Mouse (Mus musculus): ENCODE data around the gene Golga1. TPM values are rescaled to one million over a fixed set of nuclear protein-coding genes. Genes with fewer than 3 reads are reported as not detected.

Golga1 gene
- polyA plus RNA-seq, 1 experiment: 21.3 TPM

DNA sequence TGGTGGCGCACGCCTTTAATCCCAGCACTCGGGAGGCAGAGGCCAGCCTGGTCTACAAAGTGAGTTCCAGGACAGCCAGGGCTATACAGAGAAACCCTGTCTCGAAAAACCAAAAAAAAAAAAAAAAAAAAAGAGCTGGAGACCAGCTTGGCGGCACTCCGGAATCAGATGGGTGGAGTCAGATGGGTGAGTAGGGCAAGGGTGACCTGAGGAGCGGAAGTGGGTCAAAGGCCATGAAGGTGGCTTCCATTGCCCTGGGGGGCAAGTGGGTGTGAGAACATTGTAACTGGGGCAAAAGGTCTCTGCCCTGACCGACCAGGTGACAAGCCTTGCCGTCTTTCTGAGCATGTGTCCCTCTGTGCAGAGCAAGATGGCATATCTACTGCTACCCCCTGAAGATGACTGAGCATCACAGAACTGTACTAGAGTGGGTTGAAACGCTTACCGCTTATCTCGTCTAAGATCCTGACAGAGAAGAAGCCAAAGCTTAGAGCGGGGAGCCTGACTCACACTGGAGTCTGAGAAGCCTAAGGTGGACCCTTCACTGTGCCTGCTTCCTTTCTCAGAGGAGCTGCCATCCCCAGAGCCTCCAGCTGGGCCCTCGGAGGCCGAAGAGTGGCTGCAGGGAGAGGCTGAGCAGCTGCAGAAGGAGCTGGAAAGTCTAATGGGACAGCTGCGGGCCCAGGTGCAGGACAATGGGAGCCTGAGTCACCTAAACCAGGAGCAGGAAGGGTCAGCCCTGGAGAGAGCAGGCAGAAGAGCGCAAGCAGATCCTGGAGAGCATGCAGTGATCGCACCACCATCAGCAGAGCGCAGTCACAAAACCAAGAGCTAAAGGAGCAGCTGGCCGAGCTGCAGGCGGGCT, 89.2 kb downstream of the Golga1 start:
- H3K36me3 ChIP-seq (ENCODE audit: control insufficient read depth, insufficient read depth, low read length, poor library complexity, severe bottlenecking): no peaks in the 10 kb centered on the region
- 0 out of 2 replicates have a peak overlapping the region, but pooled peaks have one; percentile 0 for H3K9ac ChIP-seq (ENCODE audit: low read depth, poor library complexity, severe bottlenecking)
- no peaks in the 10 kb centered on the region for H3K9me3 ChIP-seq (replicated peaks; ENCODE audit: control insufficient read depth, insufficient read depth, low read length, poor library complexity, severe bottlenecking)
- no peak overlapping the region for H3K27ac ChIP-seq (ENCODE audit: insufficient read depth, low read length)
- H3K27me3 ChIP-seq (ENCODE audit: control insufficient read depth, insufficient read depth, low read length, poor library complexity, severe bottlenecking): no peaks in the 10 kb centered on the region
- H3K4me3 ChIP-seq (ENCODE audit: low read depth, low read length): peak overlapping the region; percentile 22
- H3K4me1 ChIP-seq (ENCODE audit: control insufficient read depth, insufficient read depth, low read length): peaks cover 7% of the 10 kb centered on the region
- TF ChIP-seq EP300 (IDR thresholded peaks at IDR 0.05; ENCODE audit: insufficient read depth, low read depth, low read length): no peak
- no peak for TF ChIP-seq CTCF (IDR thresholded peaks at IDR 0.05; ENCODE audit: low read depth, low read length)
- TF ChIP-seq POLR2A (IDR thresholded peaks at IDR 0.05; ENCODE audit: insufficient read depth, low read length): no peak

DNA sequence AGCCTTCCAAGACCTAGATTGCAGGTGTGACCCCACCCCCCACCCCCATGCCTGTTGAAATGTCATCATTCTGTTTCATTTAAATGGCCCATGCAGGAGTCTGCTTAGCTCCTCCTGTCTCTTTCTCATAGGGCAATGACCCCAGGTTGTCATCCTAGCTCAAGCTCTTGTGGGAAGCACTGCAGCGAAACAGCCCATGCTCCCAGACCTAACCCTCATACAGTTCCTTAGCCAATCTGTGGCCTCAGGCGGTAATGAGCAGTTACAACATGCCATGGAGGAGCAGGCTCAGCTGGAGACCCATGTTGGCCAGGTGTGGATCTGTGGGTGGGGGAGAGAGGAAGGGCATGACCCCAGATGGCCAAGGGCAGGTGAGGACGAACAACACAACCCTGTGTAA, 90.2 kb downstream of the Golga1 start:
- Histone ChIP-seq H3K27me3 (ENCODE audit: control insufficient read depth, insufficient read depth, low read length, poor library complexity, severe bottlenecking) (no peaks in the 10 kb centered on the region), H3K9ac (ENCODE audit: low read depth, poor library complexity, severe bottlenecking) (no peak overlapping the region), H3K36me3 (ENCODE audit: control insufficient read depth, insufficient read depth, low read length, poor library complexity, severe bottlenecking) (no peaks in the 10 kb centered on the region), H3K27ac (ENCODE audit: insufficient read depth, low read length) (no peak overlapping the region), H3K4me3 (ENCODE audit: low read depth, low read length) (peak overlapping the region; percentile 10), H3K9me3 (replicated peaks; ENCODE audit: control insufficient read depth, insufficient read depth, low read length, poor library complexity, severe bottlenecking) (no peaks in the 10 kb centered on the region), H3K4me1 (ENCODE audit: control insufficient read depth, insufficient read depth, low read length) (peaks cover 7% of the 10 kb centered on the region)
- 0 out of 2 replicates have a peak, but pooled peaks have one; percentile 22 for TF ChIP-seq EP300 (IDR thresholded peaks at IDR 0.05; ENCODE audit: insufficient read depth, low read depth, low read length)
- no peak for TF ChIP-seq POLR2A (IDR thresholded peaks at IDR 0.05; ENCODE audit: insufficient read depth, low read length)

GRCm38 (mm10) chr2:38974171-38974570, 91.2 kb downstream of the Golga1 start:
- H3K9ac ChIP-seq (ENCODE audit: low read depth, poor library complexity, severe bottlenecking): no peak overlapping the region
- H3K27ac ChIP-seq (ENCODE audit: insufficient read depth, low read length): no peak overlapping the region
- TF ChIP-seq EP300 (IDR thresholded peaks at IDR 0.05; ENCODE audit: insufficient read depth, low read depth, low read length) (no peak), CTCF (IDR thresholded peaks at IDR 0.05; ENCODE audit: low read depth, low read length) (no peak), POLR2A (IDR thresholded peaks at IDR 0.05; ENCODE audit: insufficient read depth, low read length) (no peak)

DNA sequence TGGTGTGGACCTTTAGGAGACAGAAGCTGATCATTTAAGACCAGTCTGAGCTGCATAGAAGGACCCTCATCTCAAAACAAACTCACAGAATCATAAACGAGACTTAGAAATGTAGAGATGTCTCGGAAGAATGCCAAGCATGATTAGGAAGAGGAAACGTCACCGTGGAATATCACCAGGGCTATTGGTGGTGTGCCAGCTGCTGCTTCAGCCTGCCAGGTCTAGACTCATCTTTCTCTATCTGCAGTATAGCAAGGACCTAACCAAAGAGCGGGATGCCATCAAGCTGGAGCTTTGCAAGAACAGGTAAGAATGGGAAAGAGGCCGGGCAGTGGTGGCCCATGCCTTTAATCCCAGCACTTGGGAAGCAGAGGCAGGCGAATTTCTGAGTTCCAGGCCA, 91.6 kb downstream of the Golga1 start:
- no peaks in the 10 kb centered on the region for H3K36me3 ChIP-seq (ENCODE audit: control insufficient read depth, insufficient read depth, low read length, poor library complexity, severe bottlenecking)
- TF ChIP-seq CTCF (IDR thresholded peaks at IDR 0.05; ENCODE audit: low read depth, low read length): no peak
- no peak for TF ChIP-seq EP300 (IDR thresholded peaks at IDR 0.05; ENCODE audit: insufficient read depth, low read depth, low read length)
- no peak for TF ChIP-seq POLR2A (IDR thresholded peaks at IDR 0.05; ENCODE audit: insufficient read depth, low read length)
- H3K4me3 ChIP-seq (ENCODE audit: low read depth, low read length): no peak overlapping the region
- no peak overlapping the region for H3K27ac ChIP-seq (ENCODE audit: insufficient read depth, low read length)
- peaks cover 7% of the 10 kb centered on the region for H3K4me1 ChIP-seq (ENCODE audit: control insufficient read depth, insufficient read depth, low read length)
- no peak overlapping the region for H3K9ac ChIP-seq (ENCODE audit: low read depth, poor library complexity, severe bottlenecking)
- no peaks in the 10 kb centered on the region for H3K9me3 ChIP-seq (replicated peaks; ENCODE audit: control insufficient read depth, insufficient read depth, low read length, poor library complexity, severe bottlenecking)
- no peaks in the 10 kb centered on the region for H3K27me3 ChIP-seq (ENCODE audit: control insufficient read depth, insufficient read depth, low read length, poor library complexity, severe bottlenecking)

More at GRCm38 (mm10) chr2:38974171-38974570, 91.2 kb downstream of the Golga1 start:
- H3K4me1 ChIP-seq (ENCODE audit: control insufficient read depth, insufficient read depth, low read length): peaks cover 7% of the 10 kb centered on the region
- no peaks in the 10 kb centered on the region for H3K9me3 ChIP-seq (replicated peaks; ENCODE audit: control insufficient read depth, insufficient read depth, low read length, poor library complexity, severe bottlenecking)
- H3K27me3 ChIP-seq (ENCODE audit: control insufficient read depth, insufficient read depth, low read length, poor library complexity, severe bottlenecking): no peaks in the 10 kb centered on the region
- no peak overlapping the region for H3K4me3 ChIP-seq (ENCODE audit: low read depth, low read length)
- H3K36me3 ChIP-seq (ENCODE audit: control insufficient read depth, insufficient read depth, low read length, poor library complexity, severe bottlenecking): no peaks in the 10 kb centered on the region

GRCm38 (mm10) chr2:38973223-38973622, 92.1 kb downstream of the Golga1 start:
- Histone ChIP-seq H3K4me1 (ENCODE audit: control insufficient read depth, insufficient read depth, low read length) (peaks cover 7% of the 10 kb centered on the region), H3K27ac (ENCODE audit: insufficient read depth, low read length) (no peak overlapping the region), H3K4me3 (ENCODE audit: low read depth, low read length) (no peak overlapping the region), H3K9ac (ENCODE audit: low read depth, poor library complexity, severe bottlenecking) (no peak overlapping the region), H3K27me3 (ENCODE audit: control insufficient read depth, insufficient read depth, low read length, poor library complexity, severe bottlenecking) (no peaks in the 10 kb centered on the region), H3K36me3 (ENCODE audit: control insufficient read depth, insufficient read depth, low read length, poor library complexity, severe bottlenecking) (no peaks in the 10 kb centered on the region), H3K9me3 (replicated peaks; ENCODE audit: control insufficient read depth, insufficient read depth, low read length, poor library complexity, severe bottlenecking) (no peaks in the 10 kb centered on the region)
- no peak for TF ChIP-seq CTCF (IDR thresholded peaks at IDR 0.05; ENCODE audit: low read depth, low read length)
- no peak for TF ChIP-seq POLR2A (IDR thresholded peaks at IDR 0.05; ENCODE audit: insufficient read depth, low read length)

DNA sequence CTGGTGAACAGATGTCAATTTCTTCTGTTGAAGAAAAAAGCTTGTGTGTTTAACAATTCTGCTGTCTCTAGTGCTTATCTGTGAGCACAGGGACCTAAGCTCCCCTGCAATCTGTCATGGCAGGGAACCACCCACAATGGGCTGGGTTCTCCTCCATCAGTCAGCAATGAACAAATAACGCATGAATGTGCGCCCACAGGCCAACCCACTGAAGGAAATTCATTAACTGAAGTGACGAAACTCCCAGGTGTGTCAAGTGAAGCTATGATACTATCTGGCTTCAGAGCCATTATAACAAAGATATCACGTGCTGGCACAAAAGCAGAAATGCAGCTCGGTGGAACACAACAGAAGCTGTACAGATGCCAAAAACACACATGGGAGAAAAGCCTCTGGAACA, 95.3 kb downstream of the Golga1 start:
- H3K9me3 ChIP-seq (replicated peaks; ENCODE audit: control insufficient read depth, insufficient read depth, low read length, poor library complexity, severe bottlenecking): no peaks in the 10 kb centered on the region
- H3K4me1 ChIP-seq (ENCODE audit: control insufficient read depth, insufficient read depth, low read length): peaks cover 4% of the 10 kb centered on the region
- H3K4me3 ChIP-seq (ENCODE audit: low read depth, low read length): no peak overlapping the region
- no peaks in the 10 kb centered on the region for H3K27me3 ChIP-seq (ENCODE audit: control insufficient read depth, insufficient read depth, low read length, poor library complexity, severe bottlenecking)
- H3K27ac ChIP-seq (ENCODE audit: insufficient read depth, low read length): no peak overlapping the region
- no peak for TF ChIP-seq EP300 (IDR thresholded peaks at IDR 0.05; ENCODE audit: insufficient read depth, low read depth, low read length)
- TF ChIP-seq CTCF (IDR thresholded peaks at IDR 0.05; ENCODE audit: low read depth, low read length): no peak
- TF ChIP-seq POLR2A (IDR thresholded peaks at IDR 0.05; ENCODE audit: insufficient read depth, low read length): no peak
- H3K36me3 ChIP-seq (ENCODE audit: control insufficient read depth, insufficient read depth, low read length, poor library complexity, severe bottlenecking): no peaks in the 10 kb centered on the region
- H3K9ac ChIP-seq (ENCODE audit: low read depth, poor library complexity, severe bottlenecking): no peak overlapping the region

Data from ES-Bruce4 (cell line).